11 mouse cellular contexts compared by ENCODE assay signal in the genomic region with DNA sequence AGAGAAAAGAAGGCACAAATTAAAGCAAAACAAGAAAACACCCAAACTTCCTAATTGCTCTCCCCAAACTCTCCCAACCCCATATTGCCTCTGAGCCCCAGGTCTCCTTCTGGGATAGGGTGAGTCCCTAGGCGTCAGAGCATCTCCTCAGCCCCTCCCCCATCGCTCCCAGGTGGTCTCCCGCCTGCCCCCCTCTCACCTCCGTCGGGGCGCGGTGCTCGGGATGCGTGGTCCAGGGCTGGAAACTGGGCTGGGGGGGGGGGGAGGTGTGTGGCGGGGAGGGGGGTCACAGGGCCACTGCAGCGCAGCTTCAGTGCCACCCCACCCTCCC. TPM values are rescaled to one million over a fixed set of nuclear protein-coding genes. Genes with fewer than 3 reads are reported as not detected.
DNase-seq lines count a peak whose midpoint lies in the region; ATAC-seq and TF ChIP-seq lines count a peak whose summit lies in the region.
"Had no signal": no experiment of that assay in that cellular context is flagged by ENCODE, and none has a peak within 500 bp of the region (broad histone marks: within the 10 kb centered on the region; RNA-seq: fewer than 3 reads in every experiment).

No protein-coding gene starts in this region.

- ATAC-seq in heart, embryonic 14.5 days (ENCODE audit: insufficient number of reproducible peaks, insufficient read depth, low FRiP score, low read depth) = no peak
- ATAC-seq in hindbrain, embryonic 14.5 days (ENCODE audit: low FRiP score) = no peak
- no peak for ATAC-seq in midbrain, embryonic 14.5 days (ENCODE audit: low FRiP score, low TSS enrichment)
- ATAC-seq: CD4-positive, CD25-positive, alpha-beta regulatory T cell, adult 4 months had no signal

- intact Hi-C loops in heart, postnatal 10 days (cut with DNase I) = no loop called here

- H3K9ac ChIP-seq in heart, embryonic 14.5 days (ENCODE audit: low read length) = peak overlapping the region; percentile 27; the same call in 1 of the 2 replicates
- peak overlapping the region; percentile 57 for H3K9ac ChIP-seq in MEL (ENCODE audit: control insufficient read depth, low read depth, low read length, poor library complexity, severe bottlenecking)
- H3K9ac ChIP-seq in hindbrain, embryonic 14.5 days = no peak overlapping the region
- H3K9ac ChIP-seq in midbrain, embryonic 14.5 days (replicated peaks; ENCODE audit: low read length) = no peak overlapping the region

- H3K4me2 ChIP-seq in heart, embryonic 14.5 days (ENCODE audit: low read length) = peak overlapping the region; percentile 75
- peak overlapping the region; percentile 52 for H3K4me2 ChIP-seq in hindbrain, embryonic 14.5 days (replicated peaks)
- peak overlapping the region; percentile 56 for H3K4me2 ChIP-seq in midbrain, embryonic 14.5 days (ENCODE audit: low read length)

- TF ChIP-seq CTCF in MEL (IDR thresholded peaks at IDR 0.05 in 2 of 3, conservative IDR thresholded peaks at IDR 0.05 in 1 of 3; ENCODE audit: control insufficient read depth in 1 of 3, insufficient read depth in 1 of 3, low read depth in 2 of 3, low read length in 3 of 3, poor library complexity in 1 of 3, severe bottlenecking in 1 of 3) = no peak

- H3K79me2 ChIP-seq in MEL (ENCODE audit: control insufficient read depth, insufficient read depth, low read length, poor library complexity) = no peaks in the 10 kb centered on the region; the same call in 1 of the 2 replicates

- peaks cover 3% of the 10 kb centered on the region; the same call in 1 of the 2 replicates for H3K9me3 ChIP-seq in heart, embryonic 14.5 days (ENCODE audit: control insufficient read depth, low read length)
- no peaks in the 10 kb centered on the region for H3K9me3 ChIP-seq in MEL (replicated peaks; ENCODE audit: insufficient read depth, low read length)
- no peaks in the 10 kb centered on the region for H3K9me3 ChIP-seq in hindbrain, embryonic 14.5 days (ENCODE audit: control insufficient read depth, low read length)
- H3K9me3 ChIP-seq in midbrain, embryonic 14.5 days (ENCODE audit: control insufficient read depth, low read length) = no peaks in the 10 kb centered on the region

- TF ChIP-seq RAD21 in MEL (IDR thresholded peaks at IDR 0.05; ENCODE audit: low read depth, low read length) = no peak

- no peak for TF ChIP-seq POLR2A in MEL (IDR thresholded peaks at IDR 0.05; ENCODE audit: control insufficient read depth in 1 of 2, insufficient read depth in 1 of 2, low read depth in 1 of 2, low read length in 2 of 2, poor library complexity in 1 of 2)

- no peak for DNase-seq in heart, postnatal 10 days
- no peak for DNase-seq in MEL (ENCODE audit: low read depth, low spot score)
- no peak for DNase-seq in hindbrain, embryonic 14.5 days (ENCODE audit: low spot score)
- DNase-seq in midbrain, embryonic 14.5 days = no peak
- DNase-seq in urinary bladder, adult 18-20 months (ENCODE audit: low spot score in 2 of 2) = no peak
- no peak for DNase-seq in frontal cortex, postnatal 25 days (ENCODE audit: low spot score in 2 of 2)
- DNase-seq in urinary bladder, adult 2 months (ENCODE audit: low spot score) = no peak
- DNase-seq: cerebellum, adult 9-10 months had no signal

- no peaks in the 10 kb centered on the region for H3K36me3 ChIP-seq in heart, embryonic 14.5 days (ENCODE audit: control insufficient read depth, insufficient read depth, low read length)
- H3K36me3 ChIP-seq in MEL (ENCODE audit: control insufficient read depth in 1 of 2, insufficient read depth in 2 of 2, low read length in 2 of 2) = peaks cover 0 to 2% of the 10 kb centered on the region in 2 experiments; a peak in 1 of 4 replicates
- H3K36me3 ChIP-seq in hindbrain, embryonic 14.5 days (replicated peaks; ENCODE audit: control insufficient read depth, insufficient read depth) = no peaks in the 10 kb centered on the region
- H3K36me3 ChIP-seq in midbrain, embryonic 14.5 days (ENCODE audit: control insufficient read depth, insufficient read depth, low read length) = no peaks in the 10 kb centered on the region

- peak overlapping the region; percentile 38 to 39; a peak in 3 of 4 replicates for H3K4me3 ChIP-seq in heart, embryonic 14.5 days (ENCODE audit: control insufficient read depth in 1 of 2, insufficient read depth in 1 of 2, low read depth in 1 of 2, low read length in 2 of 2)
- H3K4me3 ChIP-seq in MEL (ENCODE audit: control insufficient read depth in 1 of 2, insufficient read depth in 1 of 2, low read depth in 2 of 2, low read length in 2 of 2) = peak overlapping the region; percentile 38 to 55; a peak in 3 of 4 replicates
- H3K4me3 ChIP-seq in hindbrain, embryonic 14.5 days (replicated peaks; ENCODE audit: low read length) = peak overlapping the region; percentile 31
- peak overlapping the region; percentile 28 for H3K4me3 ChIP-seq in midbrain, embryonic 14.5 days (replicated peaks; ENCODE audit: low read depth, low read length)

- WGBS in heart, embryonic 14.5 days = 1% methylated on average over 9 of the region's 11 CpGs
- 0% methylated on average over 9 of the region's 11 CpGs for WGBS in hindbrain, embryonic 14.5 days
- WGBS in midbrain, embryonic 14.5 days = 1% methylated on average over 9 of the region's 11 CpGs

- no peak for TF ChIP-seq EP300 in MEL (IDR thresholded peaks at IDR 0.05; ENCODE audit: low read depth in 1 of 2, low read length in 2 of 2)

- no peak overlapping the region for H3K27ac ChIP-seq in heart, embryonic 14.5 days (replicated peaks in 1 of 2; ENCODE audit: control insufficient read depth in 1 of 2, insufficient read depth in 1 of 2, low read depth in 2 of 2, low read length in 2 of 2)
- H3K27ac ChIP-seq in MEL (ENCODE audit: control insufficient read depth, low read depth, low read length) = no peak overlapping the region
- H3K27ac ChIP-seq in hindbrain, embryonic 14.5 days = no peak overlapping the region
- H3K27ac ChIP-seq in midbrain, embryonic 14.5 days (replicated peaks; ENCODE audit: low read depth, low read length) = no peak overlapping the region

- peaks cover 30% of the 10 kb centered on the region for H3K27me3 ChIP-seq in heart, embryonic 14.5 days (ENCODE audit: control insufficient read depth, insufficient read depth, low read length)
- H3K27me3 ChIP-seq in MEL (ENCODE audit: control insufficient read depth in 1 of 2, insufficient read depth in 2 of 2, low read length in 2 of 2) = no peaks in the 10 kb centered on the region
- H3K27me3 ChIP-seq in hindbrain, embryonic 14.5 days (ENCODE audit: control insufficient read depth, insufficient read depth, low read length) = peaks cover 37% of the 10 kb centered on the region
- peaks cover 33% of the 10 kb centered on the region for H3K27me3 ChIP-seq in midbrain, embryonic 14.5 days (ENCODE audit: control insufficient read depth, insufficient read depth, low read length)

- H3K4me1 ChIP-seq in heart, embryonic 14.5 days (ENCODE audit: control insufficient read depth in 2 of 2, insufficient read depth in 2 of 2, low read length in 2 of 2) = peaks cover 11 to 15% of the 10 kb centered on the region in 2 experiments; a peak in 3 of 4 replicates
- H3K4me1 ChIP-seq in MEL (ENCODE audit: control insufficient read depth in 1 of 2, insufficient read depth in 2 of 2, low read length in 2 of 2) = 0 out of 4 replicates have a peak, but pooled peaks cover 0 to 3% of the 10 kb centered on the region in 2 experiments
- H3K4me1 ChIP-seq in hindbrain, embryonic 14.5 days (replicated peaks; ENCODE audit: control insufficient read depth, insufficient read depth, low read length) = peaks cover 18% of the 10 kb centered on the region; the same call in 1 of the 2 replicates
- H3K4me1 ChIP-seq in midbrain, embryonic 14.5 days (ENCODE audit: control insufficient read depth, insufficient read depth, low read length) = peaks cover 21% of the 10 kb centered on the region; the same call in 1 of the 2 replicates

RNA-seq across cellular contexts. Expression of a gene that starts 0.4 kb away (rescaled TPM):
- polyA plus RNA-seq in heart, embryonic 14.5 days (2014; fragmentation: Nextera tagmentation; extraction: Ambion mirVana) = 0.07 and 0.36 TPM in 2 replicates
- total RNA-seq in heart, postnatal 10 days (2021) = 1 to 10 TPM; 2.1 to 2.5 TPM
- 1.3 and 1.4 TPM in 2 replicates for total RNA-seq in MEL (2012; rRNA removed)
- 1 to 10 TPM in 1 of 2 experiments, not detected in 1; 8.0 TPM for polyA plus RNA-seq in MEL (2012; ENCODE audit: insufficient read depth in 1 of 2, insufficient read length in 2 of 2, low read depth in 1 of 2, low replicate concordance in 2 of 2, missing spikeins in 1 of 2)
- 1.3 and 1.6 TPM in 2 replicates for polyA plus RNA-seq in hindbrain, embryonic 14.5 days (2014; fragmentation: Nextera tagmentation; extraction: Ambion mirVana)
- 0.92 and 1.2 TPM in 2 replicates for polyA plus RNA-seq in midbrain, embryonic 14.5 days (2014; fragmentation: Nextera tagmentation; extraction: Ambion mirVana)
- polyA plus RNA-seq in urinary bladder, adult 2 months (2012; rRNA removed) = 29.0 and 34.1 TPM in 2 replicates
- total RNA-seq: monocyte, adult 5-6 weeks had no signal

RNA-seq across cellular contexts. Expression of a gene that starts 12.9 kb away (rescaled TPM):
- not detected in 2 replicates for polyA plus RNA-seq in heart, embryonic 14.5 days (2014; fragmentation: Nextera tagmentation; extraction: Ambion mirVana)
- total RNA-seq in heart, postnatal 10 days (2021) = not detected
- not detected in 2 replicates for total RNA-seq in MEL (2012; rRNA removed)
- polyA plus RNA-seq in MEL (2012; ENCODE audit: insufficient read depth in 1 of 2, insufficient read length in 2 of 2, low read depth in 1 of 2, low replicate concordance in 2 of 2, missing spikeins in 1 of 2) = under 1 TPM in 1 of 2 experiments, not detected in 1; 0.03 TPM
- polyA plus RNA-seq in hindbrain, embryonic 14.5 days (2014; fragmentation: Nextera tagmentation; extraction: Ambion mirVana) = 0.04 TPM in 1 of 2 replicates, not detected in the other
- 0.04 TPM in 1 of 2 replicates, not detected in the other for polyA plus RNA-seq in midbrain, embryonic 14.5 days (2014; fragmentation: Nextera tagmentation; extraction: Ambion mirVana)
- not detected in 2 replicates for polyA plus RNA-seq in urinary bladder, adult 2 months (2012; rRNA removed)
- total RNA-seq: monocyte, adult 5-6 weeks had no signal
- polyA plus RNA-seq: CD4-positive, CD25-positive, alpha-beta regulatory T cell, adult 4 months had no signal

RNA-seq across cellular contexts. Expression of a gene that starts 19.6 kb away (rescaled TPM):
- polyA plus RNA-seq in heart, embryonic 14.5 days (2014; fragmentation: Nextera tagmentation; extraction: Ambion mirVana) = 1.3 and 2.4 TPM in 2 replicates
- total RNA-seq in heart, postnatal 10 days (2021) = 1 to 10 TPM; 3.3 to 4.1 TPM
- total RNA-seq in MEL (2012; rRNA removed) = 24.4 and 27.7 TPM in 2 replicates
- 10 to 100 TPM in 1 of 2 experiments, not detected in 1; 41.1 TPM for polyA plus RNA-seq in MEL (2012; ENCODE audit: insufficient read depth in 1 of 2, insufficient read length in 2 of 2, low read depth in 1 of 2, low replicate concordance in 2 of 2, missing spikeins in 1 of 2)
- polyA plus RNA-seq in hindbrain, embryonic 14.5 days (2014; fragmentation: Nextera tagmentation; extraction: Ambion mirVana) = 0.88 and 1.1 TPM in 2 replicates
- 0.18 and 1.1 TPM in 2 replicates for polyA plus RNA-seq in midbrain, embryonic 14.5 days (2014; fragmentation: Nextera tagmentation; extraction: Ambion mirVana)
- polyA plus RNA-seq in urinary bladder, adult 2 months (2012; rRNA removed) = 6.7 and 8.4 TPM in 2 replicates

RNA-seq across cellular contexts. Expression of a gene that starts 28.9 kb away (rescaled TPM):
- not detected in 2 replicates for polyA plus RNA-seq in heart, embryonic 14.5 days (2014; fragmentation: Nextera tagmentation; extraction: Ambion mirVana)
- total RNA-seq in heart, postnatal 10 days (2021) = not detected
- total RNA-seq in MEL (2012; rRNA removed) = not detected in 2 replicates
- polyA plus RNA-seq in MEL (2012; ENCODE audit: insufficient read depth in 1 of 2, insufficient read length in 2 of 2, low read depth in 1 of 2, low replicate concordance in 2 of 2, missing spikeins in 1 of 2) = not detected
- not detected in 2 replicates for polyA plus RNA-seq in hindbrain, embryonic 14.5 days (2014; fragmentation: Nextera tagmentation; extraction: Ambion mirVana)
- not detected in 2 replicates for polyA plus RNA-seq in midbrain, embryonic 14.5 days (2014; fragmentation: Nextera tagmentation; extraction: Ambion mirVana)
- not detected in 2 replicates for polyA plus RNA-seq in urinary bladder, adult 2 months (2012; rRNA removed)
- total RNA-seq: monocyte, adult 5-6 weeks had no signal
- polyA plus RNA-seq: CD4-positive, CD25-positive, alpha-beta regulatory T cell, adult 4 months had no signal

RNA-seq across cellular contexts. Expression of a gene that starts 29.7 kb away (rescaled TPM):
- 76.1 and 76.2 TPM in 2 replicates for polyA plus RNA-seq in heart, embryonic 14.5 days (2014; fragmentation: Nextera tagmentation; extraction: Ambion mirVana)
- total RNA-seq in heart, postnatal 10 days (2021) = 10 to 100 TPM; 42.0 to 43.9 TPM
- 147 and 162 TPM in 2 replicates for total RNA-seq in MEL (2012; rRNA removed)
- polyA plus RNA-seq in MEL (2012; ENCODE audit: insufficient read depth in 1 of 2, insufficient read length in 2 of 2, low read depth in 1 of 2, low replicate concordance in 2 of 2, missing spikeins in 1 of 2) = 100 to 1,000 TPM in 1 of 2 experiments, not detected in 1; 195 TPM
- 113 and 124 TPM in 2 replicates for polyA plus RNA-seq in hindbrain, embryonic 14.5 days (2014; fragmentation: Nextera tagmentation; extraction: Ambion mirVana)
- polyA plus RNA-seq in midbrain, embryonic 14.5 days (2014; fragmentation: Nextera tagmentation; extraction: Ambion mirVana) = 109 and 122 TPM in 2 replicates
- polyA plus RNA-seq in urinary bladder, adult 2 months (2012; rRNA removed) = 44.7 and 47.7 TPM in 2 replicates

Comparison
In these comparisons a context has a peak if more than half of its experiments do, and no peak if none do; other contexts are left out.
1. H3K9ac ChIP-seq: peak in heart, embryonic 14.5 days (single experiment) and MEL (single experiment); none in hindbrain, embryonic 14.5 days (single experiment) and midbrain, embryonic 14.5 days (single experiment).
2. Peak in every context shown above with its lines, with median percentiles within 50 percentile points of each other: H3K4me2 ChIP-seq and H3K4me3 ChIP-seq.